Mouse (Mus musculus): ENCODE data around the gene Pole2.

DNA sequence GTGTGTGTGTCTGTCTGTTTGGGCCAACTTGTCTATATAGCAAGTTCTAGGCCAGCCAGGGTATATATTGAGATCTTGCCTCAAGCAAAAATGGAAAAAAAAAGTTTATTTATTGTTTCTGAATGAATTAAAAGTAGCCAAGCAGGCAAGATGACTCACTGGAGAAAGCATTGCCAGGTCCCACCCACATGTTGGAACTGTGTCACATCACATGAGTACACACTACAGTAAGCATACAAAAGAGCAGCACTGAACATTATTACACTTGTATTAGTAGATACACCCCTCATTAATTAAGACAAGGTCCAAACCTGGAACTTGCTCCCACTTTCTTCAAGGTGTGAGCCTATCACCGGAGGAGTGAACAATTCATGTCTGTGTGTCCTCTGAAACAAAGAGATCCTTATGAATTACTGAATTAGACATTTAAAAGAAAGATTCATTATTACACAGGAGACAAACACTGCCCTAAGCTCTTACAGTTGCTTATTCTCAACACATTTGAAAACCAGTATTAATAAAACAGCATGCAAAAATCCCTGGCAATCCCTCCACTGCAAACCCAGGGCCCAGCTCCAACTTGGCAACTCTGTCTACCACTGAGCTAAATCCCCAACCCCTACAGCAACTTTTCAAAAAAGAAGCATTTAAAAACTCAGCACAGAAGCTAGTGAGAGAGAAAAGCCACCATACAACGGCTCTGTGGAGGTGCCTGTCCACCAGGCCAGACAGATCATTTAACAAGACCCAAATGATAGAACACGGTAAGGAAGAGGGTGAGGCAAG lies 12.8 kb downstream of the Pole2 start:
- TF ChIP-seq TAL1 (IDR thresholded peaks at IDR 0.05; ENCODE audit: low read length), result no peak
- TF ChIP-seq GATA1 (IDR thresholded peaks at IDR 0.05; ENCODE audit: low read length), result no peak

Data from erythroblast, embryonic 14.5 days (primary cell).